8 mouse cellular contexts compared by ENCODE assay signal in the genomic region with DNA sequence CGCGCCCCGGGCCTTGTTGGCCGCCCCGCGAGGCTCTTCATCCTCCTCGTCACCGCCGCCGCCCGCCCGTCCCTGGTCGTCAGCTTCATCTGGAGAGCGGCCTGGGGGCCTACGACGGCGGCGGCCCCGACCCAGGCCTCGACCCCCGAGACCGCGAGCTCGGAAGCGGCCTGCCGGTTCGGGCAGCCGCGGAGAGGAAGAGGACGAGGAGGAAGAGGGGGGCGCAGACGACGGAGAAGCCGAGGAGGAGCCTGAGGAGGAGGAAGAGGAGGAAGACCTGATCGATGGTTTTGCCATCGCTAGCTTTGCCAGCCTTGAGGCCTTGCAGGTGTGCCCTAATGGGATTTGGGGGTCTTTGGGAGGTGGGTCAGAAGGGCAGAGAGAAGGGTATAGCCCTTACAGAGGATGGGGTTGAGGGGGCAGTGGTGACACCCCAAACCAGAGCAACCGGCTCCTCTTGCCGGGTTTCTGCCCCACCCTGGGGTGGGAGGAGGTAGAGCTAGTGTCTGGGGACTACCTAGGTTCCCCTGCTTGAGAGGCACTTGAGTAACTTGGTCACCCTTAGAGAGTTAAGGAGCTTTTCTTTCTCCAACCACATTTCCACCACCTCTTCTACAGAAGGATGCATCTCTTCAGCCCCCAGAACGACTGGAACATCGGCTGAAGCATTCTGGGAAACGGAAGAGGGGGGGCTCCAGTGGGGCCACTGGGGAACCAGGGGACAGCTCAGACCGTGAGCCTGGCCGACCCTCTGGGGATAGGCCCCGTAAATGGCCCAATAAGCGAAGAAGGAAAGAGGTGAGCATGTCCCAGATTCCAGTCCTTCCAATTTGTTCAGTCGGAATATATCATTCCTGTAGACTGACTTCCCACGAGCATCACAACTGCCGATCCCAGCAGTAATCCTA. TPM values are rescaled to one million over a fixed set of nuclear protein-coding genes. Genes with fewer than 3 reads are reported as not detected.
DNase-seq lines count a peak whose midpoint lies in the region; ATAC-seq and TF ChIP-seq lines count a peak whose summit lies in the region.

No protein-coding gene starts in this region.

- peaks cover 5% of the 10 kb centered on the region for H3K36me3 ChIP-seq in kidney, adult 2 months (ENCODE audit: control insufficient read depth, insufficient read depth, low read length)
- H3K36me3 ChIP-seq in heart, embryonic 10.5 days: peaks cover 63% of the 10 kb centered on the region
- peaks cover 62% of the 10 kb centered on the region for H3K36me3 ChIP-seq in midbrain, embryonic 13.5 days

- H3K27me3 ChIP-seq in kidney, adult 2 months (replicated peaks; ENCODE audit: control insufficient read depth, insufficient read depth, low read length): no peaks in the 10 kb centered on the region
- H3K27me3 ChIP-seq in heart, embryonic 10.5 days (ENCODE audit: insufficient read depth, poor library complexity, severe bottlenecking): no peaks in the 10 kb centered on the region
- no peaks in the 10 kb centered on the region for H3K27me3 ChIP-seq in midbrain, embryonic 13.5 days

- H3K4me1 ChIP-seq in kidney, adult 2 months (ENCODE audit: control insufficient read depth, insufficient read depth, low read length): peaks cover 12% of the 10 kb centered on the region; the same call in 1 of the 2 replicates
- H3K4me1 ChIP-seq in bone marrow, adult 2 months (ENCODE audit: control insufficient read depth, insufficient read depth, low read length): no peaks in the 10 kb centered on the region; the same call in 1 of the 2 replicates
- peaks cover 24% of the 10 kb centered on the region for H3K4me1 ChIP-seq in heart, embryonic 10.5 days
- peaks cover 34% of the 10 kb centered on the region for H3K4me1 ChIP-seq in midbrain, embryonic 13.5 days (replicated peaks)

- TF ChIP-seq POLR2A in kidney, adult 2 months (IDR thresholded peaks at IDR 0.05; ENCODE audit: low read depth, low read length): no peak
- no peak; the same call in 1 of the 2 replicates for TF ChIP-seq POLR2A in bone marrow, adult 2 months (IDR thresholded peaks at IDR 0.05; ENCODE audit: borderline replicate concordance, control insufficient read depth, low read depth, low read length)

- peak overlapping the region; percentile 100 for H3K4me2 ChIP-seq in midbrain, embryonic 13.5 days (replicated peaks)

- WGBS in kidney, adult 2 months: 2% methylated on average over 47 of the region's 48 CpGs
- WGBS in bone marrow, adult 2 months: 1% methylated on average over 47 of the region's 48 CpGs
- WGBS in heart, embryonic 10.5 days: 6% methylated on average over 47 of the region's 48 CpGs
- WGBS in midbrain, embryonic 13.5 days: 5% methylated on average over 47 of the region's 48 CpGs

- no peak for ATAC-seq in midbrain, embryonic 13.5 days

- peak; percentile 12 for DNase-seq in kidney, adult 2 months
- DNase-seq in kidney, postnatal 25 days: no peak
- peak; percentile 74 for DNase-seq in heart, embryonic 10.5 days (ENCODE audit: low spot score)
- DNase-seq in kidney, postnatal 14 days: peak; percentile 22
- peak; percentile 59 for DNase-seq in thymus, postnatal 14 days
- DNase-seq in ovary, postnatal 10 days (ENCODE audit: low spot score): no peak

- H3K9me3 ChIP-seq in heart, embryonic 10.5 days: no peaks in the 10 kb centered on the region
- no peaks in the 10 kb centered on the region for H3K9me3 ChIP-seq in midbrain, embryonic 13.5 days

- no peak for TF ChIP-seq CTCF in kidney, adult 2 months (conservative IDR thresholded peaks at IDR 0.05; ENCODE audit: insufficient read depth, insufficient read length, low read depth, low read length)
- TF ChIP-seq CTCF in bone marrow, adult 2 months (IDR thresholded peaks at IDR 0.05; ENCODE audit: control insufficient read depth, insufficient read depth, low read length): no peak

- peak overlapping the region; percentile 96 for H3K27ac ChIP-seq in kidney, adult 2 months (ENCODE audit: insufficient read depth, low read depth, low read length)
- H3K27ac ChIP-seq in bone marrow, adult 2 months (ENCODE audit: control insufficient read depth, insufficient read depth, low read depth, low read length, poor library complexity): peak overlapping the region; percentile 91
- H3K27ac ChIP-seq in heart, embryonic 10.5 days: peak overlapping the region; percentile 95
- H3K27ac ChIP-seq in midbrain, embryonic 13.5 days: peak overlapping the region; percentile 97

- peak overlapping the region; percentile 65 for H3K4me3 ChIP-seq in kidney, adult 2 months (ENCODE audit: insufficient read depth, low read depth, low read length)
- peak overlapping the region; percentile 66 for H3K4me3 ChIP-seq in bone marrow, adult 2 months (replicated peaks; ENCODE audit: control insufficient read depth, low read depth, low read length)
- H3K4me3 ChIP-seq in heart, embryonic 10.5 days: peak overlapping the region; percentile 100
- H3K4me3 ChIP-seq in midbrain, embryonic 13.5 days (replicated peaks): peak overlapping the region; percentile 100

- H3K9ac ChIP-seq in midbrain, embryonic 13.5 days (replicated peaks): peak overlapping the region; percentile 98

RNA-seq across cellular contexts. Expression of a gene that starts 0.6 kb away (rescaled TPM):
- 19.1 and 23.7 TPM in 2 replicates for polyA plus RNA-seq in kidney, adult 2 months (2012; rRNA removed)
- 44.9 and 98.7 TPM in 2 replicates for polyA plus RNA-seq in bone marrow, adult 2 months (2011; ENCODE audit: insufficient read depth, insufficient read length, low replicate concordance, missing spikeins)
- 6.4 and 13.0 TPM in 2 replicates for polyA plus RNA-seq in heart, embryonic 10.5 days (2016; fragmentation: Nextera tagmentation; extraction: Ambion mirVana)
- 11.7 and 14.9 TPM in 2 replicates for polyA plus RNA-seq in midbrain, embryonic 13.5 days (2015; fragmentation: Nextera tagmentation; extraction: Ambion mirVana)

RNA-seq across cellular contexts. Expression of a gene that starts 20.2 kb away (rescaled TPM):
- polyA plus RNA-seq in kidney, adult 2 months (2012; rRNA removed): 58.7 and 62.6 TPM in 2 replicates
- polyA plus RNA-seq in bone marrow, adult 2 months (2011; ENCODE audit: insufficient read depth, insufficient read length, low replicate concordance, missing spikeins): 70.4 and 119 TPM in 2 replicates
- polyA plus RNA-seq in heart, embryonic 10.5 days (2016; fragmentation: Nextera tagmentation; extraction: Ambion mirVana): 35.6 and 42.2 TPM in 2 replicates
- 47.5 and 52.3 TPM in 2 replicates for polyA plus RNA-seq in midbrain, embryonic 13.5 days (2015; fragmentation: Nextera tagmentation; extraction: Ambion mirVana)

RNA-seq across cellular contexts. Expression of a gene that starts 30.6 kb away (rescaled TPM):
- 3.0 and 3.4 TPM in 2 replicates for polyA plus RNA-seq in kidney, adult 2 months (2012; rRNA removed)
- polyA plus RNA-seq in bone marrow, adult 2 months (2011; ENCODE audit: insufficient read depth, insufficient read length, low replicate concordance, missing spikeins): 2.0 and 3.1 TPM in 2 replicates
- polyA plus RNA-seq in heart, embryonic 10.5 days (2016; fragmentation: Nextera tagmentation; extraction: Ambion mirVana): 6.6 and 7.0 TPM in 2 replicates
- 16.1 and 16.3 TPM in 2 replicates for polyA plus RNA-seq in midbrain, embryonic 13.5 days (2015; fragmentation: Nextera tagmentation; extraction: Ambion mirVana)

RNA-seq across cellular contexts. Expression of a gene that starts 32.2 kb away (rescaled TPM):
- 17.0 and 18.6 TPM in 2 replicates for polyA plus RNA-seq in kidney, adult 2 months (2012; rRNA removed)
- 44.3 and 98.5 TPM in 2 replicates for polyA plus RNA-seq in bone marrow, adult 2 months (2011; ENCODE audit: insufficient read depth, insufficient read length, low replicate concordance, missing spikeins)
- polyA plus RNA-seq in heart, embryonic 10.5 days (2016; fragmentation: Nextera tagmentation; extraction: Ambion mirVana): 47.4 and 56.4 TPM in 2 replicates
- 50.3 and 68.8 TPM in 2 replicates for polyA plus RNA-seq in midbrain, embryonic 13.5 days (2015; fragmentation: Nextera tagmentation; extraction: Ambion mirVana)

RNA-seq across cellular contexts. Expression of a gene that starts 39.8 kb away (rescaled TPM):
- 12.5 and 13.1 TPM in 2 replicates for polyA plus RNA-seq in kidney, adult 2 months (2012; rRNA removed)
- 5.3 and 7.8 TPM in 2 replicates for polyA plus RNA-seq in bone marrow, adult 2 months (2011; ENCODE audit: insufficient read depth, insufficient read length, low replicate concordance, missing spikeins)
- polyA plus RNA-seq in heart, embryonic 10.5 days (2016; fragmentation: Nextera tagmentation; extraction: Ambion mirVana): 9.4 and 10.0 TPM in 2 replicates
- 20.6 and 21.0 TPM in 2 replicates for polyA plus RNA-seq in midbrain, embryonic 13.5 days (2015; fragmentation: Nextera tagmentation; extraction: Ambion mirVana)

Comparison
In these comparisons a context has a peak if more than half of its experiments do, and no peak if none do; other contexts are left out.
1. DNase-seq: peak in kidney, adult 2 months (single experiment), heart, embryonic 10.5 days (single experiment), kidney, postnatal 14 days (single experiment) and thymus, postnatal 14 days (single experiment); none in kidney, postnatal 25 days (0 of 2) and ovary, postnatal 10 days (single experiment).
2. Peak in every context shown above with its lines, with median percentiles within 50 percentile points of each other: H3K27ac ChIP-seq and H3K4me3 ChIP-seq.